Mouse (Mus musculus): Measurements from ENCODE around the gene Popdc3. TPM values are rescaled to one million over a fixed set of nuclear protein-coding genes. Genes with fewer than 3 reads are reported as not detected.

Popdc3 gene
- total and polyA plus RNA-seq, 3 experiments, result not detected

- Histone ChIP-seq H3K79me2 (ENCODE audit: control insufficient read depth, insufficient read depth, low read length, poor library complexity) (no peaks in the 10 kb centered on the region), H3K27ac (ENCODE audit: control insufficient read depth, low read depth, low read length) (no peak overlapping the region), H3K27me3 (ENCODE audit: control insufficient read depth in 1 of 2, insufficient read depth in 2 of 2, low read length in 2 of 2) (no peaks in the 10 kb centered on the region), H3K4me1 (ENCODE audit: control insufficient read depth in 1 of 2, insufficient read depth in 2 of 2, low read length in 2 of 2) (no peaks in the 10 kb centered on the region), H3K4me3 (ENCODE audit: control insufficient read depth in 1 of 2, insufficient read depth in 1 of 2, low read depth in 2 of 2, low read length in 2 of 2) (no peak overlapping the region), H3K36me3 (ENCODE audit: control insufficient read depth in 1 of 2, insufficient read depth in 2 of 2, low read length in 2 of 2) (peaks cover 0 to 7% of the 10 kb centered on the region in 2 experiments; a peak in 2 of 4 replicates), H3K9ac (ENCODE audit: control insufficient read depth, low read depth, low read length, poor library complexity, severe bottlenecking) (no peak overlapping the region), H3K9me3 (replicated peaks; ENCODE audit: insufficient read depth, low read length) (no peaks in the 10 kb centered on the region)
- no peak for DNase-seq (ENCODE audit: low read depth, low spot score)
- TF ChIP-seq GATA1 (IDR thresholded peaks at IDR 0.05; ENCODE audit: low read depth, low read length), result 0 out of 2 replicates have a peak, but pooled peaks have one; percentile 6
- no peak for TF ChIP-seq RAD21 (IDR thresholded peaks at IDR 0.05; ENCODE audit: low read depth, low read length)
Measured at GRCm38 (mm10) chr10:45146821-45147220, 31.1 kb upstream of the Popdc3 start.

- no peak for TF ChIP-seq MAFK (IDR thresholded peaks at IDR 0.05; ENCODE audit: borderline replicate concordance, low read depth, low read length)
- TF ChIP-seq GATA1 (IDR thresholded peaks at IDR 0.05; ENCODE audit: low read depth, low read length), result no peak
- TF ChIP-seq RAD21 (IDR thresholded peaks at IDR 0.05; ENCODE audit: low read depth, low read length), result no peak
- no peak for TF ChIP-seq NRF1 (IDR thresholded peaks at IDR 0.05; ENCODE audit: insufficient read depth, low read depth, low read length, poor library complexity, severe bottlenecking)
- TF ChIP-seq E2F4 (IDR thresholded peaks at IDR 0.05; ENCODE audit: borderline replicate concordance, low read depth, low read length), result no peak
- TF ChIP-seq POLR2A (IDR thresholded peaks at IDR 0.05; ENCODE audit: control insufficient read depth in 1 of 2, insufficient read depth in 1 of 2, low read depth in 1 of 2, low read length in 2 of 2, poor library complexity in 1 of 2), result no peak
- TF ChIP-seq BHLHE40 (IDR thresholded peaks at IDR 0.05; ENCODE audit: borderline replicate concordance, low read depth, low read length), result no peak
- no peak for TF ChIP-seq MAX (IDR thresholded peaks at IDR 0.05; ENCODE audit: low read length)
- Histone ChIP-seq H3K27me3 (ENCODE audit: control insufficient read depth in 1 of 2, insufficient read depth in 2 of 2, low read length in 2 of 2) (no peaks in the 10 kb centered on the region), H3K9ac (ENCODE audit: control insufficient read depth, low read depth, low read length, poor library complexity, severe bottlenecking) (no peak overlapping the region), H3K4me1 (ENCODE audit: control insufficient read depth in 1 of 2, insufficient read depth in 2 of 2, low read length in 2 of 2) (no peaks in the 10 kb centered on the region), H3K36me3 (ENCODE audit: control insufficient read depth in 1 of 2, insufficient read depth in 2 of 2, low read length in 2 of 2) (peaks cover 2 to 8% of the 10 kb centered on the region in 2 experiments), H3K9me3 (replicated peaks; ENCODE audit: insufficient read depth, low read length) (no peaks in the 10 kb centered on the region), H3K27ac (ENCODE audit: control insufficient read depth, low read depth, low read length) (no peak overlapping the region), H3K79me2 (ENCODE audit: control insufficient read depth, insufficient read depth, low read length, poor library complexity) (no peaks in the 10 kb centered on the region), H3K4me3 (ENCODE audit: control insufficient read depth in 1 of 2, insufficient read depth in 1 of 2, low read depth in 2 of 2, low read length in 2 of 2) (no peak overlapping the region)
- no peak for DNase-seq (ENCODE audit: low read depth, low spot score)
Measured at GRCm38 (mm10) chr10:45151137-45151536, 26.8 kb upstream of the Popdc3 start.

DNA sequence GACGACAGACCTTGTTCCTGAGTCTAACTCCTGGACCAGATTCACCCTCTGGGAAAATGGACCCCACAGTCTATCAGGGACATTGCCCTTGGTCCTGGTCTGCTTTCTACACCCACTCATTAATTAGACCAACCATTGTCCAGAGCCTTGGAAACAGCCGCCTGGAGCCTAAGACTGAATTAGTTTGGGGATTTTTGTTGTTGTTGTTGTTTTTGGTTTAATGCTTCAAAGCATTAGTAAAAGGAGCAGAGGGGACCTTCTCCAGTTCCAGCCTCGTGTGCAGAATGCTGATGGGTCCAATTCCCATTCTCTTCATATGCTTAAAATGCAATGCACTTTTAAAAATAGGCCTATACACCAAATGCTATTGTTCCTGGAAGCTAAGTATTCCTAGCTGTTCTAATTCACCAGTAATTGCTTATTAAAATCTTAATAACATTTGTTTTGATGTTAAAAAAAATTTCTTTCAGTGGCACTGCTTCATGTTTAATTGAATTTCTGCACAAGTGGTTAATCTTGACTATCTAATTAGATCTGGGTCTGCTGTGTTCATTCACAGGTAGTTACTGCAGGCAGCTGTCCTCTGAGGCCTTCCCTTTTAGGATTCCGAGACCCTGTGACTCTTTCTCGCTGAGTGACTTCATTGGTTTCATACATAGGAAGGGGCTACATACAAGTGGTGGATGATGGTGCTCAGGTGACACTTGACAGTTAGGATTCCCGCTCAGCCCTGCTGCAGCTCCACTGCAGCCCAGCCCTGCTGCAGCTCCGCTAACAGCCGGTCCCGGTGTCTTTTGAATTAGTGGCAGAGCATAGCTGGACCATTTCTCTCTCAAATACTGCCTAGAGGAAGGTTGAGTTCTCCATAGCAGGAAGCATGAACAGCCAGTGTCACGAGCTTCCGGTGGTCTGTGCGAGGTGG lies 25.9 kb upstream of the Popdc3 start:
- H3K4me1 ChIP-seq (ENCODE audit: control insufficient read depth in 1 of 2, insufficient read depth in 2 of 2, low read length in 2 of 2), result no peaks in the 10 kb centered on the region
- H3K9ac ChIP-seq (ENCODE audit: control insufficient read depth, low read depth, low read length, poor library complexity, severe bottlenecking), result no peak overlapping the region
- no peaks in the 10 kb centered on the region for H3K9me3 ChIP-seq (replicated peaks; ENCODE audit: insufficient read depth, low read length)
- peaks cover 2 to 8% of the 10 kb centered on the region in 2 experiments; a peak in 3 of 4 replicates for H3K36me3 ChIP-seq (ENCODE audit: control insufficient read depth in 1 of 2, insufficient read depth in 2 of 2, low read length in 2 of 2)
- H3K27ac ChIP-seq (ENCODE audit: control insufficient read depth, low read depth, low read length), result no peak overlapping the region
- no peaks in the 10 kb centered on the region for H3K27me3 ChIP-seq (ENCODE audit: control insufficient read depth in 1 of 2, insufficient read depth in 2 of 2, low read length in 2 of 2)
- TF ChIP-seq POLR2AphosphoS5 (IDR thresholded peaks at IDR 0.05; ENCODE audit: borderline replicate concordance, low read depth, low read length) (no peak), ZMIZ1 (IDR thresholded peaks at IDR 0.05; ENCODE audit: low read depth, low read length) (no peak), MXI1 (IDR thresholded peaks at IDR 0.05; ENCODE audit: low read depth, low read length) (no peak), SMC3 (IDR thresholded peaks at IDR 0.05; ENCODE audit: low read depth, low read length) (no peak), JUND (IDR thresholded peaks at IDR 0.05; ENCODE audit: low read depth, low read length) (no peak), EP300 (IDR thresholded peaks at IDR 0.05; ENCODE audit: low read depth in 1 of 2, low read length in 2 of 2) (no peak), RCOR1 (IDR thresholded peaks at IDR 0.05; ENCODE audit: low read depth, low read length) (no peak), USF1 (IDR thresholded peaks at IDR 0.05; ENCODE audit: low read depth, low read length) (no peak), E2F4 (IDR thresholded peaks at IDR 0.05; ENCODE audit: borderline replicate concordance, low read depth, low read length) (no peak), MEF2A (IDR thresholded peaks at IDR 0.05; ENCODE audit: extremely low read depth, insufficient replicate concordance, low read depth, low read length, poor library complexity, severe bottlenecking) (no peak), POLR2A (IDR thresholded peaks at IDR 0.05; ENCODE audit: control insufficient read depth in 1 of 2, insufficient read depth in 1 of 2, low read depth in 1 of 2, low read length in 2 of 2, poor library complexity in 1 of 2) (no peak), NELFE (IDR thresholded peaks at IDR 0.05; ENCODE audit: low read depth, low read length) (no peak), CTCF (IDR thresholded peaks at IDR 0.05 in 2 of 3, conservative IDR thresholded peaks at IDR 0.05 in 1 of 3; ENCODE audit: control insufficient read depth in 1 of 3, insufficient read depth in 1 of 3, low read depth in 2 of 3, low read length in 3 of 3, poor library complexity in 1 of 3, severe bottlenecking in 1 of 3) (no peak), TAL1 (IDR thresholded peaks at IDR 0.05; ENCODE audit: low read length) (no peak), MAZ (IDR thresholded peaks at IDR 0.05; ENCODE audit: low read depth, low read length) (no peak)
- H3K4me3 ChIP-seq (ENCODE audit: control insufficient read depth in 1 of 2, insufficient read depth in 1 of 2, low read depth in 2 of 2, low read length in 2 of 2), result no peak overlapping the region
- H3K79me2 ChIP-seq (ENCODE audit: control insufficient read depth, insufficient read depth, low read length, poor library complexity), result no peaks in the 10 kb centered on the region
- no peak for DNase-seq (ENCODE audit: low read depth, low spot score)

Data from MEL (cell line).